Mouse (Mus musculus): ENCODE data around the gene Col9a2. TPM values are rescaled to one million over a fixed set of nuclear protein-coding genes. Genes with fewer than 3 reads are reported as not detected.

Gene Col9a2
- 0.67 and 0.85 TPM in 2 replicates for polyA plus RNA-seq (2015; fragmentation: Nextera tagmentation; extraction: Ambion mirVana)

GRCm38 (mm10) chr4:121039331-121040115, at the start of gene Col9a2:
Gene Col9a2, plus strand, starts transcription at chr4:121039385.
- Histone ChIP-seq H3K36me3 (ENCODE audit: control insufficient read depth, insufficient read depth) (no peaks in the 10 kb centered on the region), H3K9me3 (replicated peaks; ENCODE audit: control insufficient read depth, low read length) (no peaks in the 10 kb centered on the region), H3K4me3 (ENCODE audit: low read depth, low read length) (peak within 1 kb of the TSS; percentile 41), H3K9ac (ENCODE audit: low read depth, low read length) (peak within 1 kb of the TSS; percentile 32; the same call in 1 of the 2 replicates), H3K27me3 (ENCODE audit: control insufficient read depth, insufficient read depth, low read depth, low read length) (peaks cover 30% of the 10 kb centered on the region), H3K27ac (ENCODE audit: low read length) (no peak within 1 kb of the TSS), H3K4me2 (ENCODE audit: low read depth, low read length) (peak within 1 kb of the TSS; percentile 59), H3K4me1 (ENCODE audit: control insufficient read depth, low read depth, low read length) (no peaks in the 10 kb centered on the region)
- no peak for ATAC-seq (ENCODE audit: low read depth)
- WGBS (ENCODE audit: insufficient replicate concordance): 3% methylated on average over 46 of the region's 46 CpGs

GRCm38 (mm10) chr4:120992284-120992683, 46.9 kb upstream of the Col9a2 start:
- WGBS (ENCODE audit: insufficient replicate concordance): 82% methylated on average over 2 of the region's 2 CpGs
- H3K4me1 ChIP-seq (ENCODE audit: control insufficient read depth, low read depth, low read length): peaks cover 2% of the 10 kb centered on the region; the same call in 1 of the 2 replicates
- no peak overlapping the region for H3K27ac ChIP-seq (ENCODE audit: low read length)
- H3K27me3 ChIP-seq (ENCODE audit: control insufficient read depth, insufficient read depth, low read depth, low read length): no peaks in the 10 kb centered on the region
- no peak for ATAC-seq (ENCODE audit: low read depth)
- no peaks in the 10 kb centered on the region for H3K9me3 ChIP-seq (replicated peaks; ENCODE audit: control insufficient read depth, low read length)
- no peak overlapping the region for H3K9ac ChIP-seq (ENCODE audit: low read depth, low read length)
- no peak overlapping the region for H3K4me3 ChIP-seq (ENCODE audit: low read depth, low read length)
- H3K4me2 ChIP-seq (ENCODE audit: low read depth, low read length): no peak overlapping the region
- H3K36me3 ChIP-seq (ENCODE audit: control insufficient read depth, insufficient read depth): peaks cover 4% of the 10 kb centered on the region; the same call in 1 of the 2 replicates

- no peak overlapping the region for H3K4me2 ChIP-seq (ENCODE audit: low read depth, low read length)
- ATAC-seq (ENCODE audit: low read depth): no peak
- WGBS (ENCODE audit: insufficient replicate concordance): 51% methylated on average over 1 of the region's 1 CpGs
Measured at GRCm38 (mm10) chr4:120993025-120993424, 46.2 kb upstream of the Col9a2 start.

GRCm38 (mm10) chr4:120995911-120996310, 43.3 kb upstream of the Col9a2 start:
- Histone ChIP-seq H3K9ac (ENCODE audit: low read depth, low read length) (no peak overlapping the region), H3K36me3 (ENCODE audit: control insufficient read depth, insufficient read depth) (no peaks in the 10 kb centered on the region), H3K4me1 (ENCODE audit: control insufficient read depth, low read depth, low read length) (peaks cover 9% of the 10 kb centered on the region), H3K4me2 (ENCODE audit: low read depth, low read length) (no peak overlapping the region), H3K9me3 (replicated peaks; ENCODE audit: control insufficient read depth, low read length) (no peaks in the 10 kb centered on the region), H3K27me3 (ENCODE audit: control insufficient read depth, insufficient read depth, low read depth, low read length) (no peaks in the 10 kb centered on the region), H3K27ac (ENCODE audit: low read length) (no peak overlapping the region), H3K4me3 (ENCODE audit: low read depth, low read length) (no peak overlapping the region)
- no peak for ATAC-seq (ENCODE audit: low read depth)
- 53% methylated on average over 1 of the region's 1 CpGs for WGBS (ENCODE audit: insufficient replicate concordance)

More at GRCm38 (mm10) chr4:120993025-120993424, 46.2 kb upstream of the Col9a2 start:
- Histone ChIP-seq H3K4me3 (ENCODE audit: low read depth, low read length) (no peak overlapping the region), H3K36me3 (ENCODE audit: control insufficient read depth, insufficient read depth) (peaks cover 4% of the 10 kb centered on the region; the same call in 1 of the 2 replicates), H3K9ac (ENCODE audit: low read depth, low read length) (no peak overlapping the region), H3K27ac (ENCODE audit: low read length) (no peak overlapping the region), H3K9me3 (replicated peaks; ENCODE audit: control insufficient read depth, low read length) (no peaks in the 10 kb centered on the region), H3K27me3 (ENCODE audit: control insufficient read depth, insufficient read depth, low read depth, low read length) (no peaks in the 10 kb centered on the region), H3K4me1 (ENCODE audit: control insufficient read depth, low read depth, low read length) (peaks cover 8% of the 10 kb centered on the region)

GRCm38 (mm10) chr4:121001042-121001441, 38.1 kb upstream of the Col9a2 start:
- H3K4me2 ChIP-seq (ENCODE audit: low read depth, low read length): no peak overlapping the region
- no peak overlapping the region for H3K4me3 ChIP-seq (ENCODE audit: low read depth, low read length)
- WGBS (ENCODE audit: insufficient replicate concordance): 42% methylated on average over 2 of the region's 2 CpGs
- H3K4me1 ChIP-seq (ENCODE audit: control insufficient read depth, low read depth, low read length): peaks cover 42% of the 10 kb centered on the region
- ATAC-seq (ENCODE audit: low read depth): no peak
- H3K9me3 ChIP-seq (replicated peaks; ENCODE audit: control insufficient read depth, low read length): no peaks in the 10 kb centered on the region
- H3K27ac ChIP-seq (ENCODE audit: low read length): no peak overlapping the region
- no peak overlapping the region for H3K9ac ChIP-seq (ENCODE audit: low read depth, low read length)
- H3K27me3 ChIP-seq (ENCODE audit: control insufficient read depth, insufficient read depth, low read depth, low read length): no peaks in the 10 kb centered on the region
- H3K36me3 ChIP-seq (ENCODE audit: control insufficient read depth, insufficient read depth): no peaks in the 10 kb centered on the region

GRCm38 (mm10) chr4:121001659-121002058, 37.5 kb upstream of the Col9a2 start:
- no peak overlapping the region for H3K9ac ChIP-seq (ENCODE audit: low read depth, low read length)
- H3K36me3 ChIP-seq (ENCODE audit: control insufficient read depth, insufficient read depth): no peaks in the 10 kb centered on the region
- WGBS (ENCODE audit: insufficient replicate concordance): 15% methylated on average over 1 of the region's 1 CpGs
- no peaks in the 10 kb centered on the region for H3K27me3 ChIP-seq (ENCODE audit: control insufficient read depth, insufficient read depth, low read depth, low read length)
- H3K4me1 ChIP-seq (ENCODE audit: control insufficient read depth, low read depth, low read length): peaks cover 48% of the 10 kb centered on the region
- H3K4me2 ChIP-seq (ENCODE audit: low read depth, low read length): no peak overlapping the region
- H3K27ac ChIP-seq (ENCODE audit: low read length): no peak overlapping the region
- H3K9me3 ChIP-seq (replicated peaks; ENCODE audit: control insufficient read depth, low read length): no peaks in the 10 kb centered on the region
- no peak for ATAC-seq (ENCODE audit: low read depth)
- no peak overlapping the region for H3K4me3 ChIP-seq (ENCODE audit: low read depth, low read length)

- Histone ChIP-seq H3K27me3 (ENCODE audit: control insufficient read depth, insufficient read depth, low read depth, low read length) (no peaks in the 10 kb centered on the region), H3K9ac (ENCODE audit: low read depth, low read length) (no peak overlapping the region), H3K27ac (ENCODE audit: low read length) (no peak overlapping the region), H3K9me3 (replicated peaks; ENCODE audit: control insufficient read depth, low read length) (no peaks in the 10 kb centered on the region), H3K4me2 (ENCODE audit: low read depth, low read length) (no peak overlapping the region), H3K4me1 (ENCODE audit: control insufficient read depth, low read depth, low read length) (peaks cover 54% of the 10 kb centered on the region), H3K4me3 (ENCODE audit: low read depth, low read length) (no peak overlapping the region), H3K36me3 (ENCODE audit: control insufficient read depth, insufficient read depth) (no peaks in the 10 kb centered on the region)
- WGBS (ENCODE audit: insufficient replicate concordance): 39% methylated on average over 8 of the region's 8 CpGs
- ATAC-seq (ENCODE audit: low read depth): no peak
Measured at GRCm38 (mm10) chr4:121002400-121003171, 36.6 kb upstream of the Col9a2 start.

GRCm38 (mm10) chr4:121003611-121004091, 35.5 kb upstream of the Col9a2 start:
- no peaks in the 10 kb centered on the region for H3K9me3 ChIP-seq (replicated peaks; ENCODE audit: control insufficient read depth, low read length)
- H3K36me3 ChIP-seq (ENCODE audit: control insufficient read depth, insufficient read depth): no peaks in the 10 kb centered on the region
- no peak overlapping the region for H3K4me3 ChIP-seq (ENCODE audit: low read depth, low read length)
- 36% methylated on average over 3 of the region's 3 CpGs for WGBS (ENCODE audit: insufficient replicate concordance)
- H3K4me1 ChIP-seq (ENCODE audit: control insufficient read depth, low read depth, low read length): peaks cover 53% of the 10 kb centered on the region
- no peak overlapping the region for H3K9ac ChIP-seq (ENCODE audit: low read depth, low read length)
- ATAC-seq (ENCODE audit: low read depth): no peak
- H3K27ac ChIP-seq (ENCODE audit: low read length): no peak overlapping the region
- no peak overlapping the region for H3K4me2 ChIP-seq (ENCODE audit: low read depth, low read length)
- no peaks in the 10 kb centered on the region for H3K27me3 ChIP-seq (ENCODE audit: control insufficient read depth, insufficient read depth, low read depth, low read length)

Data from liver, embryonic 16.5 days (tissue).